Mouse (Mus musculus) hematopoietic stem cell, adult 5-6 weeks (primary cell): Measurements from ENCODE around the gene Klc3. TPM values are rescaled to one million over a fixed set of nuclear protein-coding genes. Genes with fewer than 3 reads are reported as not detected.

Experiments
- ATAC-seq, 2 experiments: fragments of 125-278 bp in 1 of 2; replicated peaks in 1 of 2; 2 replicates each; pipeline ENCODE4 v1.8.0; 2016 to 2017; ENCODE audit warnings: inconsistent platforms in 2 of 2, mild to moderate bottlenecking in 2 of 2, moderate number of reproducible peaks in 2 of 2, low read depth in 1 of 2, moderate TSS enrichment in 1 of 2; ENCODE audit not compliant: low FRiP score in 2 of 2, poor library complexity in 2 of 2, severe bottlenecking in 2 of 2, insufficient read depth in 1 of 2, low TSS enrichment in 1 of 2
- total RNA-seq: library from RNA; stranded (forward); fragments of 172-1452, 232-1000 nt; gene quantifications from 2 replicates; pipeline ENCODE4 v1.2.3, GENCODE M21; 2017

The Klc3 gene
- total RNA-seq, 1 experiment from 2014 or later, result 1.5 TPM

GRCm38 (mm10) chr7:19344938-19345471, 58.9 kb downstream of the Klc3 start:
- peak; percentile 87 to 93 for ATAC-seq

Other genes starting within 250 kb of the Klc3 start
- gene Gipr, start 238.0 kb downstream of the Klc3 start, total RNA-seq, result not detected in 2 replicates
- gene Eml2, start 227.7 kb downstream of the Klc3 start, total RNA-seq, result 20.0 and 23.6 TPM in 2 replicates
- 0.74 and 1.4 TPM in 2 replicates for gene Gpr4, start 191.6 kb downstream of the Klc3 start, total RNA-seq
- 19.9 and 26.8 TPM in 2 replicates for gene Opa3, start 175.8 kb downstream of the Klc3 start, total RNA-seq
- gene Vasp, start 132.3 kb downstream of the Klc3 start, total RNA-seq, result 99.8 and 117 TPM in 2 replicates
- gene Ppm1n, start 124.0 kb downstream of the Klc3 start, total RNA-seq, result 0.25 TPM in 1 of 2 replicates, not detected in the other
- not detected in 2 replicates for gene Rtn2, start 121.5 kb downstream of the Klc3 start, total RNA-seq
- 190 and 280 TPM in 2 replicates for gene Fosb, start 94.1 kb downstream of the Klc3 start, total RNA-seq
- gene Ercc1, start 59.3 kb downstream of the Klc3 start, total RNA-seq, result 20.0 and 28.0 TPM in 2 replicates
- 20.9 and 23.6 TPM in 2 replicates for gene Cd3eap, start 44.6 kb downstream of the Klc3 start, total RNA-seq
- gene Ppp1r13l, start 44.4 kb downstream of the Klc3 start, total RNA-seq, result 0.25 and 0.60 TPM in 2 replicates
- 32.3 and 42.5 TPM in 2 replicates for gene Ercc2, start 22.1 kb downstream of the Klc3 start, total RNA-seq
- 0.25 and 0.31 TPM in 2 replicates for gene Ckm, start 672 bp upstream of the Klc3 start, total RNA-seq
- gene Mark4, start 54.7 kb upstream of the Klc3 start, total RNA-seq, result 6.4 and 11.8 TPM in 2 replicates
- gene Exoc3l2, start 59.2 kb upstream of the Klc3 start, total RNA-seq, result 2.2 and 3.8 TPM in 2 replicates
- 1.4 and 2.1 TPM in 2 replicates for gene Bloc1s3, start 104.3 kb upstream of the Klc3 start, total RNA-seq
- gene Trappc6a, start 104.3 kb upstream of the Klc3 start, total RNA-seq, result 24.2 and 30.8 TPM in 2 replicates
- 0.44 TPM in 1 of 2 replicates, not detected in the other for gene Nkpd1, start 113.7 kb upstream of the Klc3 start, total RNA-seq
- gene Ppp1r37, start 159.0 kb upstream of the Klc3 start, total RNA-seq, result 12.2 and 16.3 TPM in 2 replicates
- 5.3 and 5.9 TPM in 2 replicates for gene Zfp296, start 173.2 kb upstream of the Klc3 start, total RNA-seq
- 35.4 and 44.9 TPM in 2 replicates for gene Gemin7, start 173.5 kb upstream of the Klc3 start, total RNA-seq
- 40.1 and 51.3 TPM in 2 replicates for gene Clasrp, start 200.4 kb upstream of the Klc3 start, total RNA-seq
- gene Relb, start 225.3 kb upstream of the Klc3 start, total RNA-seq, result 8.7 and 12.4 TPM in 2 replicates